Mouse (Mus musculus): ENCODE data around the gene Vopp1. TPM values are rescaled to one million over a fixed set of nuclear protein-coding genes. Genes with fewer than 3 reads are reported as not detected.
A peak's percentile ranks its signal among the peaks of the same experiment; 100 is the strongest.
"Not testable (repeated sequence)": the region's sequence is repeated elsewhere in the genome, so short reads cannot be mapped to it uniquely, and the experiment has no call there.

Gene Vopp1
- 100 to 1,000 TPM; 131 to 139 TPM for total RNA-seq (2021)

GRCm38 (mm10) chr6:57824422-57825258 lies at the start of gene Vopp1:
Gene Vopp1 (minus strand): TSS chr6:57825159.
- intact Hi-C loops (cut with DNase I), result loop anchor here (5.0 kb wide), 1 partner anchor 122 kb away; the partner anchor contains the start of gene Lancl2
- peak; percentile 79 to 85 for DNase-seq (ENCODE audit: low spot score in 2 of 2)

DNA sequence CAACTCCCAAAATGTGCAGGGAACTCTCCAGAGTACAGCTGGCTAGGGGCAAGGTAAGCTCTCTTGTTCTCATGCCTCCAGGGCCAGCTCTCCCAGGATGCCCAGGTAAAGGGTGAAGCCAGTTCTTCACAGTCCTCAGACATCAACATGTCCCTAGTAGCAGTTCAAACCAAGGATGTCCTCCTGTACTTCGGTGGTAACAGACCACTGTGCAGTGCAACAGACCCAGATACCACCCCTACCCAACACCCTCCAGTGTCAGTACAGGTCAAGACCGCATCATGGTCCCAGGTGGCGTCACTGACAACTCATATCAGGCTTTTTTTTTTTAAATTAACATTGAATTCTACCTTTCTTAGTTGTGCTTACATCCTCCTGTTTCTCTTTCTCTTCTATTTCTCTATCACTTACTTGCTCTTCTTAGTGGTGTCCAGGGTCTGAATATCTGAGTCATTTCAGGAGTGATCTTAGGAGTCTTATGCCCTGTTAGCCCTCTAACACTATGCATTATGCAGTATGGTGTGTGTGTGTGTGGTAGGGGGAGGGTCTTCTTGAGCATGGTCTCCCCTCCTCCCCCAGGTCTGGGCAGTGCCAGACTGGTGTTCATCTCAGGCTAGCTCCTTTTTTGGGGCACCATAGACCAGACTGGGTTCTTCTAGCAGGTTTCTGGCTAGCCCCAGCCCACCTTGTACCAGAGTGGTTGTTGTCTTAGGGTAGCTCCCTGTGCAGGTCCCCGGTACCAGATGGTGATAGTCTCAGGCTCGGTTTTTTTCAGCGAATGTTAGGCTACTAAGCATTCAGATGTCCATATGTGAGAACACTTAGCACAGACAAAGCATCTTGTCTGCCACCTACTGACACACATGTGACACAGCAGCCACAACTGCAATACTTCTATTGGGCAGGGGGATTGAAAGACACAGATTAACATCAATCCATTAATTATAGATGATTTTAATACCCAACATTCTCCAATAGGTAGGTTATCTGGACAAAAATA lies 34.4 kb upstream of the Vopp1 start:
- peak in 1 of 2 experiments; percentile 15 for DNase-seq (ENCODE audit: low spot score in 2 of 2)
- intact Hi-C loops (cut with DNase I), result loop anchor here (5.0 to 10.0 kb wide), 2 partner anchors 117 to 255 kb away; no protein-coding TSS in a partner anchor

GRCm38 (mm10) chr6:57851177-57851576 lies 26.2 kb upstream of the Vopp1 start:
- intact Hi-C loops (cut with DNase I), result loop anchor here (10.0 kb wide), 1 partner anchor 246 kb away; no protein-coding TSS in a partner anchor
- not testable (repeated sequence) for DNase-seq (ENCODE audit: low spot score in 2 of 2)

DNA sequence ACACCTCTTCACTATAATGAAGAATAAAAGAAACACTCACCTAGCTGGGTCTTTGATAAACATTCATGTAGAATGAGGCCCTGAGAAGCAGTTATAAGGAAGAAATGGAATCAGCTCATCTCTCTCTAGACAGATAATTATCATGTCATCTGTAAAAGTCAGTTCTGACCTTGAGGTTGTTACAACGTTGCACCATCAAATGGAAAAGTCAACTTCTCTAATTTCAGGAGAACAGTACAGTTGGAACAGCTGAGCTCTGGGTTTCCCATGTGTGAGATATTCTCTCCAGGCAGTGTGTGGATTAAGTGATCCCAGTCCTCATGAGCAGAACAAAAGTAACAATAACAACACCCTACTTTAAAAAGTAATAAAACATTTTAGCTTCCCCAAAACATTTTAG lies 25.3 kb upstream of the Vopp1 start, which contains the start of gene Vmn1r21:
Gene Vmn1r21, minus strand, starts transcription at position 58 of the 400 bp plus-strand sequence.
- no peak for DNase-seq (ENCODE audit: low spot score in 2 of 2)
- intact Hi-C loops (cut with DNase I), result loop anchor here (10.0 kb wide), 1 partner anchor 245 kb away; no protein-coding TSS in a partner anchor

DNA sequence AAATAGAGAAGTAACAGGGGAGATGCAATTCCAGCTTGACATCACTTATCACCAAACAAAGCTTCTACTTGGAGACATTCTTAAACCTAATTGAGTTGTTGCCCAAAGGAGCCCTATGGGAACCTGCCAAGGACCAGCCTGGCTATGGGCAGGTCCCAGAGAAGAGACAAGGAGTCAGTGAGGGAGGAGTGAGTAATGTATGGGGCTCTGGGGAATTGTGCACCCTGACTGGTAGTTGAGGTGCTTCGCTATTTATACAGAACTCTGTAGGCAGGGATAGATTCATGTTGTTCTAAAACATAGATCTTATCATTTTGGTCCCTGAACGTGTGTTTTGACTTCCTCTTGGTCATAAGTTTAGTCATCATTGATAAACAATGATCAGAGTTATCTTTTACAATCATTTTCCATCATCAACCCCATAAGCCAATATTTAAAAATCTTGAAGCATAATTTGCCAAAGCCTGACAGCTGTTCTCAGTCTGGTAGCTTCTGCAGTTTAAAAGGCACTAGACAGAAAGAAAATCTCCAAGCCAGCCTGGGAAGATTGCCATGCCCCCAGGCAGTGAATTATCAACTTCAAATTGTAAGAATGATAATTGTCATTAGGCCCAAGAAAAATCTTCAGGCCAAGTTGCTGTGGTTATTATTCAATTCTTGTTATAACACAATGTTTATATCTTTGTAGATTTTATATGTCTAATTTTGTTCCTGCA lies 14.9 kb upstream of the Vopp1 start:
- intact Hi-C loops (cut with DNase I), result no loop called here
- DNase-seq (ENCODE audit: low spot score in 2 of 2), result no peak

DNA sequence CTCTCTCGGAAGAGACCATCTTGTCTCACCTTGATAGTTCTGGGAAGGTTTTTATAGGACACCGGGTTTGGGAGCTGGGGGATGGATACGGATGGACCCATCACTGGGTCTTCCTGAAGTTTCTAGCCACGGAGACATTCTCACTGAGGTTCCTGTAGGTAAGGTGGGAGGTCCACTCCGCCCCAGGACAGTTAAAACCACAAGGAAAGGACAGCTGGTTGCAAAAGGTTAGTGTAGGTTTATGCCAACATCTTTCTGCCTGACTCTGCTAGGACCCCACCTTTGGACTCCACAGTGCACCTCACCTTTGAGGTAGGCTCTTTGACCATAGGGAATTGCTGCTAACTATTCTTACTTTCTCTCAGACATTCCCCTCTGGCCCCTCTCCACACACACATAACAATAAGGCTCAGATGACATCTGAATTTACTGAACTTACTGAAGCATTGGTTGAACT lies 328 bp upstream of the Vopp1 start:
- intact Hi-C loops (cut with DNase I), result no loop called here

DNA sequence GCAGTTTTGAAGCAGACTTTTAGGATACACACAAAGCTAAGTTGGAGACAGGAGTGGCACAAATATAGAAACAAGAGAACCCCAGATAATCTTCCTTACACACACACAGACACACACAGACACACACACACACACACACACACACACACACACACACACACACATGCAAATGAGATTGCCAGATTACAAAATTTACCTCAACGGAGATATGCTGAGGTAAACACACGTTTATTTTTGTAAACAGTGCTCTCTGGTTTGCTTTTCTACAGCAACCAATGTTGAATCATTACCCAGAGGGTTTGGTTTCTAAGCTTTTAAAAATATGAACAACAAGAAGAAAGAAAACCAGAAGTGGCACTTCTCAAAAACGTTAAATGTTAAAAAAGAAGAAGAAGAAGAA lies 1.5 kb downstream of the Vopp1 start:
- DNase-seq (ENCODE audit: low spot score in 2 of 2), result no peak
- intact Hi-C loops (cut with DNase I), result loop anchor here (5.0 kb wide), 1 partner anchor 121 kb away; the partner anchor contains the start of gene Lancl2

More for the DNA sequence above, 328 bp upstream of the Vopp1 start:
- no peak for DNase-seq (ENCODE audit: low spot score in 2 of 2)

DNA sequence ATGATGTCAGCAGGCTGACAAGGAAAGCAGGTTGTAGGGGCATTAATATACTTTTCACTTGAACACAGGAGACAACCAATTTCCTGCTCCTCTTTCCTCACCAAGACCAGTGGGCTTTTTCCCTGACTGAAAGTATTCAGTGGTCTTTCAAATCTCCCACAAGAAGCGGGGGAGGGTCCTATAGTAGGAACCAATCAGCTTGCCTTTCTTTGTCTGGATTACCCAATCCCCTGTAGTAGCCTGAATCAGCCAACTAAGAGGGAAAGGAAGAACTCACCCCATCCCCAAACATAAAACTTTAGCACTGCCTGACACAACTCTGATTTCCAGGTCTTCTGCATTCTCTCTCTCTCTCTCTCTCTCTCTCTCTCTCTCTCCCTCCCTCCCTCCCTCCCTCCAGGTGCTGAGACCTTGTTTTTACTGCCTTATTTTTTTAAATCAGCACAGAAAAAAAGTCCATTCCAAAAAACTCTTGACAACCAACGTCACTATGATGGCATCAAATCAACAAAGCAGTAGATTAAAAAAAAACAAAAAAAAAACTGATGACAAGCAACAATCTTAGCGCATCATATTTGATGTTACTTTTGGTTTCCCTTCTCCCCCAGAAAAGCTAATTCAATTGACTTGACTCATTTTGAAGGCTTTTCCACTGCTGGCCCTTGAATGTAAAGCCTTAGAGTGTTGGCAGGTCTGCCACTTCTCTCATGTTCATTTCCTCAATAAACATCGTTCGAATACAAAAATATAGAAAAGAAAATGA lies 2.1 kb downstream of the Vopp1 start:
- intact Hi-C loops (cut with DNase I), result loop anchor here (5.0 kb wide), 1 partner anchor 121 kb away; the partner anchor contains the start of gene Lancl2
- DNase-seq (ENCODE audit: low spot score in 2 of 2), result no peak

- intact Hi-C loops (cut with DNase I), result no loop called here
- DNase-seq (ENCODE audit: low spot score in 2 of 2), result peak in 1 of 2 experiments; percentile 31
Observed at GRCm38 (mm10) chr6:57814436-57814940, 10.5 kb downstream of the Vopp1 start.

- DNase-seq (ENCODE audit: low spot score in 2 of 2), result no peak
- intact Hi-C loops (cut with DNase I), result no loop called here
Observed at GRCm38 (mm10) chr6:57811748-57812730, 12.9 kb downstream of the Vopp1 start.

GRCm38 (mm10) chr6:57805218-57806069 lies 19.5 kb downstream of the Vopp1 start:
- DNase-seq (ENCODE audit: low spot score in 2 of 2), result no peak
- intact Hi-C loops (cut with DNase I), result no loop called here

- intact Hi-C loops (cut with DNase I), result no loop called here
- DNase-seq (ENCODE audit: low spot score in 2 of 2), result no peak
Observed at GRCm38 (mm10) chr6:57803130-57803529, 21.8 kb downstream of the Vopp1 start.

GRCm38 (mm10) chr6:57798986-57799385 lies 26.0 kb downstream of the Vopp1 start:
- peak in 1 of 2 experiments; percentile 26 for DNase-seq (ENCODE audit: low spot score in 2 of 2)
- intact Hi-C loops (cut with DNase I), result no loop called here

DNA sequence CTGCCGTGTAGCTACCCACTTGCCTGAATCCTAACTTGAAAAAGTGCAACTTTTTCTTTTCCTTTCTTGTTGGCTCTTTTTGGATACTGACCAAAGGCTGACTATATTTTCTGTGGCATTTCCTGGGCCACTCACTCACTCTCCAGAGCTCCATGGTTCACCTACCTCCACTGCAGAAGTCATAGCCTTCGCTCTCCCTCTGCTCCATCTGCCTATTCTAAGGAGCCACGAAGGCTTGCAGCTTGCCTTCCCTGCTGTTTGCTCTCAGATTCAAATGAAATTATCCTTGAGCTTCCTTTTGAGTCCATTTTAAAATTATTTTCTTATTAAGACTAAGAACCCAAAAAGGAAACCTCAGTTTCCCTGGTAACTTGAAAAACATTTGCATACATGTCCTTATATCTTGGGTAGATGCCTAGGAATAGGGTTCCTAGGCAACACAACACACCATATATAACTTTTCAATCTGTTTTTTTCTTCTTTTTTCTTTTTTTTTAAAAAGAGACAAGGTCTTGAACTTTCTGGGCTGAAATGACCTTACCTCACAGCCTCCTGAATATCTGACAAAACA lies 28.0 kb downstream of the Vopp1 start:
- intact Hi-C loops (cut with DNase I), result no loop called here
- DNase-seq (ENCODE audit: low spot score in 2 of 2), result no peak

DNA sequence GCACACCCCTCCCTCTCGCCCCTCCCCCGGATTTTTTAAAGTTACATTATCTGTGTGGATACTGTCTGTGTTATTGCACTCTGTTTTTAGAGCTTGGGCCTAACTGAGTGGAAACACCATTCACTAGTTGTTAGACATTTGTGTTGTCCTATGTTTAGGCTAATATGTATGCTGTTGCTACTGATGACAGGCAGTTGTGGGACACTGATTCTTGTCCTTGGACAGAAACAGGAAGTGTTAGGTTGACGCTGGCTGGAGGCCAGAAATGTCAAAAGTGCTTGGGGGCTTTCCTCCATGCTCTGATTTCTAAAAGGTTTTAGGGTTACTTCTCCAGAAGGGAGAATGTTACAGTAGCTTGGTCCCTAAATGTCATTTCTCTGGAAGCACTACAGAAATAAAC lies 29.1 kb downstream of the Vopp1 start:
- intact Hi-C loops (cut with DNase I), result no loop called here
- DNase-seq (ENCODE audit: low spot score in 2 of 2), result no peak

DNA sequence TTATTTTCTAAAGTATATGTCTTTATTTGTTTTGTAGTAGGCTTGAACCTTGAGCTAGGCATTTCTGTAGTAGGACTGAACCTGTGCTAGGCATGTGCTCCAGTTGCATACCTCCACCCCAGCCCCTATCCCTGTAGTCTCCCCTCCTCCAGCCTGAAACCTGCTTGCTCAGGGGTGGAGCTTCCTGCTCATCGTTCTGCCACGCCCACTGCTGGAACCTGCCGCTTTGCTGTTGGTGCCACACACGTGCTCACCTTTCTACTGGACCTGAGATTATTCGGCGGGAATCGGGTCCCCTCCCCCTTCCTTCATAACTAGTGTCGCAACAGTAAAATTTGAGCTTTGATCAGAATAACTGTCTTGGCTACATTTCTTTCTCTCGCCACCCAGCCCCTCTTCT lies 32.1 kb downstream of the Vopp1 start:
- intact Hi-C loops (cut with DNase I); DNase-seq (ENCODE audit: low spot score in 2 of 2): not testable (repeated sequence)
